Mouse (Mus musculus): ENCODE results near the gene Sema5a.

Gene Sema5a

GRCm38 (mm10) chr15:32306557-32307243 lies 62.1 kb downstream of the Sema5a start:
- no peak for DNase-seq (ENCODE audit: low spot score)

- no peak for DNase-seq (ENCODE audit: low spot score)
These were observed 66.2 kb downstream of the Sema5a start for GRCm38 (mm10) chr15:32310834-32311233.

- DNase-seq (ENCODE audit: low spot score) = no peak
These were observed 66.7 kb downstream of the Sema5a start for GRCm38 (mm10) chr15:32311287-32311686.

GRCm38 (mm10) chr15:32317074-32317473 lies 72.5 kb downstream of the Sema5a start:
- no peak for DNase-seq (ENCODE audit: low spot score)

- no peak for DNase-seq (ENCODE audit: low spot score)
These were observed 76.1 kb downstream of the Sema5a start for GRCm38 (mm10) chr15:32320739-32321138.

GRCm38 (mm10) chr15:32322455-32323220 lies 78.0 kb downstream of the Sema5a start:
- DNase-seq (ENCODE audit: low spot score) = no peak

GRCm38 (mm10) chr15:32323224-32323623 lies 78.6 kb downstream of the Sema5a start:
- DNase-seq (ENCODE audit: low spot score) = no peak

GRCm38 (mm10) chr15:32324105-32324504 lies 79.5 kb downstream of the Sema5a start:
- no peak for DNase-seq (ENCODE audit: low spot score)

- DNase-seq (ENCODE audit: low spot score) = no peak
These were observed 83.9 kb downstream of the Sema5a start for GRCm38 (mm10) chr15:32328370-32329004.

- no peak for DNase-seq (ENCODE audit: low spot score)
These were observed 85.2 kb downstream of the Sema5a start for GRCm38 (mm10) chr15:32329670-32330330.

GRCm38 (mm10) chr15:32330427-32330826 lies 85.8 kb downstream of the Sema5a start:
- DNase-seq (ENCODE audit: low spot score) = no peak

GRCm38 (mm10) chr15:32331037-32331436 lies 86.4 kb downstream of the Sema5a start:
- DNase-seq (ENCODE audit: low spot score) = no peak

GRCm38 (mm10) chr15:32333456-32333855 lies 88.8 kb downstream of the Sema5a start:
- DNase-seq (ENCODE audit: low spot score) = no peak

- no peak for DNase-seq (ENCODE audit: low spot score)
These were observed 93.2 kb downstream of the Sema5a start for GRCm38 (mm10) chr15:32337810-32338209.

- DNase-seq (ENCODE audit: low spot score) = no peak
These were observed 94.2 kb downstream of the Sema5a start for GRCm38 (mm10) chr15:32338721-32339290.

GRCm38 (mm10) chr15:32339426-32339825 lies 94.8 kb downstream of the Sema5a start:
- no peak for DNase-seq (ENCODE audit: low spot score)

GRCm38 (mm10) chr15:32341423-32341822 lies 96.8 kb downstream of the Sema5a start:
- DNase-seq (ENCODE audit: low spot score) = no peak

GRCm38 (mm10) chr15:32343544-32343943 lies 98.9 kb downstream of the Sema5a start:
- DNase-seq (ENCODE audit: low spot score) = no peak

- DNase-seq (ENCODE audit: low spot score) = no peak
These were observed 102.7 kb downstream of the Sema5a start for GRCm38 (mm10) chr15:32347315-32347714.

GRCm38 (mm10) chr15:32349276-32349675 lies 104.7 kb downstream of the Sema5a start:
- no peak for DNase-seq (ENCODE audit: low spot score)

- DNase-seq (ENCODE audit: low spot score) = no peak
These were observed 108.4 kb downstream of the Sema5a start for GRCm38 (mm10) chr15:32352995-32353394.

- no peak for DNase-seq (ENCODE audit: low spot score)
These were observed 108.9 kb downstream of the Sema5a start for GRCm38 (mm10) chr15:32353513-32353912.

Data from testis, postnatal 10 days (tissue).